Mouse (Mus musculus): Measurements from ENCODE around the gene Cend1. TPM values are rescaled to one million over a fixed set of nuclear protein-coding genes. Genes with fewer than 3 reads are reported as not detected.

Cend1 gene
- total RNA-seq, 2 experiments from 2014 or later: 0.18 TPM; not detected in 1

DNA sequence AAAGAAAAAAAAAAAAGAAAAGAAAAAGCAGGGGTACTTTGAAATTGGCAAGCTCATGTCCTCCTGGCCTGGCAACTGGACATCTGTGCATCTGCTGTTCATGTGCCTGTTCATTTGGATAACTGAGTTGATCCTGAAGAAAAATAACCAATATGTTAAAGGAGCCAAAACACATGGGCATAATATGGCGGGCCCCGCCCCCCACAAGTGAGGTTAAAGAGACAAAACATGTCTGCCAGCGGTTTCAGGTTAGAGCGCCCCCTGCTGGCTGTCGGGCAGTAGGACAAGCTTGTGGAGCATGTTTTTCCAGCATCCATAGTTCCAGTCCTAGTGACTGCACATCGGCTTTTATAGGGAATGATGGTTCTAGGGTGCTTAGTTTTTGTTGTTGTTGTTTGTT, 34.5 kb downstream of the Cend1 start:
- peak; percentile 25 for ATAC-seq (ENCODE audit: poor library complexity, severe bottlenecking)

- ATAC-seq (ENCODE audit: poor library complexity, severe bottlenecking): peak; percentile 62
These were observed 35.1 kb downstream of the Cend1 start for GRCm38 (mm10) chr7:141394158-141394557.

- peak; percentile 53 for ATAC-seq (ENCODE audit: poor library complexity, severe bottlenecking)
These were observed 36.6 kb downstream of the Cend1 start for GRCm38 (mm10) chr7:141392552-141393222.

- ATAC-seq (ENCODE audit: poor library complexity, severe bottlenecking): peak; percentile 74
These were observed 37.4 kb downstream of the Cend1 start, which contains the start of gene Taldo1 for GRCm38 (mm10) chr7:141391625-141392551. Gene Taldo1 (plus strand): TSS chr7:141392199.

- no peak for ATAC-seq (ENCODE audit: poor library complexity, severe bottlenecking)
These were observed 38.7 kb downstream of the Cend1 start for GRCm38 (mm10) chr7:141390326-141391259.

DNA sequence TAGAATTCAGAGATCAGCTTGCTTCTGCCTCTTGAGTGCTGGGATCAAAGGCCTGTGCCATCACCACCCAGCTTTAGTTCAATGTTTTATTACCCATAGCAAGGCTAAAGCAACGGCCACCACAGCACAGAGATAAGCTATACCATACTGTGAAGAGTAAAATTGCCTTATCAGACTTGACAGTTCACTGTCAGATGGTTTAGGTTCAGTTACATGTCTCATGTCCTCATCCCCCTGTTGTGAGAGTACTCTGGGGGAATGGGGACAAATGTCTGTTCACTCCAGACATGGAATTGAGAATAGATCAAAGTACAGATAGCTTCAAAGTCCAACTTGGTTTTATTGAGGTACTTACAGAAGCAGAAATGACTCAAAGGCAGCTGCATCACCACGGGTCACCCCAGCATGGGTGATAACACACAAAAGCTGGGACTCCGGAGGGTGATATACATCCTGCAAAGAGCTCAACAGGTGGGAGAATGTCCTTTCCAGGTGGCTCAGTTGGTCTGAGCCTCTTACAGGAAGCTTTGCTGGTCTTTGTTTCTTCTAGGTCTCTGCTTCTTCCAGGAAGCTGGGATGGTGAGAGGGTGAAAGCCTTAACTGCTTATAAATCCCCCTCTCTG, 40.7 kb downstream of the Cend1 start:
- no peak for ATAC-seq (ENCODE audit: poor library complexity, severe bottlenecking)

DNA sequence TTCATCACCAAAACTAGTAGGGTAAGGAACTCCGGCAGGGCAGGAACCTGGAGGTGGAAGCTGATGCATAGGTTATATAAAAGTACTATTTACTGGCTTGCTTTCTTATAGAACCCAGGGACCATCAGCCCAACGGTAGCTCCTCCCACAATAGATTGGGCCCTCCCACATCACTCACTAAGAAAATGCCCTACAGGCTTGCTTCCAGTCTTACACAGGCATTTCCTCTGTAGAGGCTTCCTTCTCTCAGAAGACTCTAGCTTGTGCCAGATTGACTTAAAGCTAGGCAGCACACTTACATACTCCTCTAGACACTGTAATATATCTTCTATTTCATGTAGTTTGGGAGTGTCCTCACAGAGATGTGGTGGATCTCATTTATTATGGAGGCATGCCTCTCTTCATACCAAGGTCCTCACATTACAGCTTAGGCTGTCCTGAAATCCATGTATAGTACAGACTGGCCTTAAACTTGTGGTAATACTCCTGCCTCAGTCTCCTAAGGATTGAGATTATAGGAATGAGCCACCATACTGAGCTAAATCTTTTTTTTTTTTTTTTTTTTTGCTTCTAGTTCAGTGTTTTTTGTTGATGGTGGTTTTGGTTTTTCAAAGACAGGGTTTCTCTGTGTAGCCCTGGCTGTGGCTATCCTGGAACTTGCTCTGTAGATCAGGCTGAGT, 41.3 kb downstream of the Cend1 start:
- ATAC-seq (ENCODE audit: poor library complexity, severe bottlenecking): no peak

- ATAC-seq (ENCODE audit: poor library complexity, severe bottlenecking): peak; percentile 70
These were observed 48.0 kb downstream of the Cend1 start for GRCm38 (mm10) chr7:141381068-141381835.

- ATAC-seq (ENCODE audit: poor library complexity, severe bottlenecking): peak; percentile 86
These were observed 49.7 kb downstream of the Cend1 start for GRCm38 (mm10) chr7:141379584-141379983.

Other genes with a start within 250 kb of the Cend1 start
- gene Hras, start 235.5 kb downstream of the Cend1 start, total RNA-seq (2015): 29.0 and 40.0 TPM in 2 replicates
- gene Hras, start 235.5 kb downstream of the Cend1 start, total RNA-seq (2017): 20.7 and 27.1 TPM in 2 replicates
- gene Lrrc56, start 235.3 kb downstream of the Cend1 start, total RNA-seq (2015): 2.1 and 2.2 TPM in 2 replicates
- gene Lrrc56, start 235.3 kb downstream of the Cend1 start, total RNA-seq (2017): 1.3 and 4.3 TPM in 2 replicates
- 0.36 TPM in 1 of 2 replicates, not detected in the other for gene Lmntd2, start 215.4 kb downstream of the Cend1 start, total RNA-seq (2015)
- 0.04 TPM in 1 of 2 replicates, not detected in the other for gene Lmntd2, start 215.4 kb downstream of the Cend1 start, total RNA-seq (2017)
- gene Rassf7, start 213.6 kb downstream of the Cend1 start, total RNA-seq (2015): 3.9 and 4.1 TPM in 2 replicates
- gene Rassf7, start 213.6 kb downstream of the Cend1 start, total RNA-seq (2017): 2.2 and 4.1 TPM in 2 replicates
- gene Phrf1, start 200.7 kb downstream of the Cend1 start, total RNA-seq (2015): 42.8 and 48.9 TPM in 2 replicates
- gene Phrf1, start 200.7 kb downstream of the Cend1 start, total RNA-seq (2017): 48.7 and 63.5 TPM in 2 replicates
- 42.6 and 50.5 TPM in 2 replicates for gene Irf7, start 163.0 kb downstream of the Cend1 start, total RNA-seq (2015)
- 60.6 and 65.6 TPM in 2 replicates for gene Irf7, start 163.0 kb downstream of the Cend1 start, total RNA-seq (2017)
- gene Cdhr5, start 152.7 kb downstream of the Cend1 start, total RNA-seq (2015): not detected in 2 replicates
- not detected in 2 replicates for gene Cdhr5, start 152.7 kb downstream of the Cend1 start, total RNA-seq (2017)
- not detected in 2 replicates for gene Sct, start 150.4 kb downstream of the Cend1 start, total RNA-seq (2015)
- not detected in 2 replicates for gene Sct, start 150.4 kb downstream of the Cend1 start, total RNA-seq (2017)
- not detected in 2 replicates for gene Drd4, start 137.5 kb downstream of the Cend1 start, total RNA-seq (2015)
- gene Drd4, start 137.5 kb downstream of the Cend1 start, total RNA-seq (2017): not detected in 2 replicates
- 36.1 and 36.5 TPM in 2 replicates for gene Deaf1, start 101.8 kb downstream of the Cend1 start, total RNA-seq (2015)
- gene Deaf1, start 101.8 kb downstream of the Cend1 start, total RNA-seq (2017): 11.4 and 14.6 TPM in 2 replicates
- 11.8 and 12.0 TPM in 2 replicates for gene Tmem80, start 101.8 kb downstream of the Cend1 start, total RNA-seq (2015)
- 6.0 and 8.7 TPM in 2 replicates for gene Tmem80, start 101.8 kb downstream of the Cend1 start, total RNA-seq (2017)
- not detected in 2 replicates for gene Eps8l2, start 90.6 kb downstream of the Cend1 start, total RNA-seq (2015)
- gene Eps8l2, start 90.6 kb downstream of the Cend1 start, total RNA-seq (2017): not detected in 2 replicates
- gene Taldo1, start 37.3 kb downstream of the Cend1 start, total RNA-seq (2015): 197 and 213 TPM in 2 replicates
- gene Taldo1, start 37.3 kb downstream of the Cend1 start, total RNA-seq (2017): 795 and 884 TPM in 2 replicates
- gene Gatd1, start 15.4 kb downstream of the Cend1 start, total RNA-seq (2015): 22.8 and 26.4 TPM in 2 replicates
- 12.9 and 13.1 TPM in 2 replicates for gene Gatd1, start 15.4 kb downstream of the Cend1 start, total RNA-seq (2017)
- gene Slc25a22, start 8.4 kb upstream of the Cend1 start, total RNA-seq (2015): 14.6 and 15.0 TPM in 2 replicates
- gene Slc25a22, start 8.4 kb upstream of the Cend1 start, total RNA-seq (2017): 3.2 and 6.4 TPM in 2 replicates
- 7.1 and 8.1 TPM in 2 replicates for gene Pidd1, start 14.5 kb upstream of the Cend1 start, total RNA-seq (2015)
- gene Pidd1, start 14.5 kb upstream of the Cend1 start, total RNA-seq (2017): 6.1 and 10.5 TPM in 2 replicates
- 1,660 and 1,825 TPM in 2 replicates for gene Rplp2, start 17.9 kb upstream of the Cend1 start, total RNA-seq (2015)
- 1,271 and 1,459 TPM in 2 replicates for gene Rplp2, start 17.9 kb upstream of the Cend1 start, total RNA-seq (2017)
- 31.2 and 34.5 TPM in 2 replicates for gene Pnpla2, start 25.7 kb upstream of the Cend1 start, total RNA-seq (2015)
- gene Pnpla2, start 25.7 kb upstream of the Cend1 start, total RNA-seq (2017): 9.1 and 12.3 TPM in 2 replicates
- 1.6 and 1.8 TPM in 2 replicates for gene Cracr2b, start 31.6 kb upstream of the Cend1 start, total RNA-seq (2015)
- 1.5 and 2.0 TPM in 2 replicates for gene Cracr2b, start 31.6 kb upstream of the Cend1 start, total RNA-seq (2017)
- 13.3 and 16.8 TPM in 2 replicates for gene Cd151, start 37.9 kb upstream of the Cend1 start, total RNA-seq (2015)
- 21.6 and 26.4 TPM in 2 replicates for gene Cd151, start 37.9 kb upstream of the Cend1 start, total RNA-seq (2017)
- gene Polr2l, start 45.6 kb upstream of the Cend1 start, total RNA-seq (2015): 16.6 and 24.0 TPM in 2 replicates
- gene Polr2l, start 45.6 kb upstream of the Cend1 start, total RNA-seq (2017): 17.9 and 27.6 TPM in 2 replicates
- gene Tspan4, start 45.7 kb upstream of the Cend1 start, total RNA-seq (2015): 1.4 and 1.5 TPM in 2 replicates
- 1.9 and 3.3 TPM in 2 replicates for gene Tspan4, start 45.7 kb upstream of the Cend1 start, total RNA-seq (2017)
- 8.0 and 8.4 TPM in 2 replicates for gene Chid1, start 110.4 kb upstream of the Cend1 start, total RNA-seq (2015)
- gene Chid1, start 110.4 kb upstream of the Cend1 start, total RNA-seq (2017): 28.3 and 43.5 TPM in 2 replicates
- 42.0 and 48.3 TPM in 2 replicates for gene Ap2a2, start 132.7 kb upstream of the Cend1 start, total RNA-seq (2015)
- 61.8 and 75.5 TPM in 2 replicates for gene Ap2a2, start 132.7 kb upstream of the Cend1 start, total RNA-seq (2017)
- 0.16 and 0.39 TPM in 2 replicates for gene Muc6, start 225.8 kb upstream of the Cend1 start, total RNA-seq (2015)
- 0.11 TPM in 1 of 2 replicates, not detected in the other for gene Muc6, start 225.8 kb upstream of the Cend1 start, total RNA-seq (2017)

Data from megakaryocyte, adult 5-6 weeks (primary cell).